Mouse (Mus musculus) intestine, postnatal 0 days (tissue): Measurements from ENCODE around the gene Mks1. TPM values are rescaled to one million over a fixed set of nuclear protein-coding genes. Genes with fewer than 3 reads are reported as not detected.

ENCODE experiments used
- ATAC-seq: fragments of 200-750 bp; cut with Nextera tagmentation; 2 replicates; pipeline ENCODE4 v1.8.0; 2017; ENCODE audit warnings: mild to moderate bottlenecking, moderate TSS enrichment, moderate library complexity
- H3K27ac ChIP-seq: fragments of 300-500 bp; sonication (generic); 2 replicates; pipeline ENCODE4 v1.5.1; 2014; ENCODE audit warnings: mild to moderate bottlenecking, low read depth, low read length, moderate library complexity
- H3K27me3 ChIP-seq: fragments of 300-500 bp; sonication (generic); replicated peaks from 2 replicates; pipeline ENCODE4 v1.6.1; 2014; ENCODE audit warnings: low read length, mixed read lengths; ENCODE audit not compliant: control insufficient read depth, insufficient read depth
- H3K36me3 ChIP-seq: fragments of 300-500 bp; sonication (generic); 2 replicates; pipeline ENCODE4 v1.6.1; 2014; ENCODE audit warnings: mild to moderate bottlenecking, moderate library complexity; ENCODE audit not compliant: control insufficient read depth, insufficient read depth
- H3K4me1 ChIP-seq: fragments of 300-500 bp; sonication (generic); replicated peaks from 2 replicates; pipeline ENCODE4 v1.6.1; 2014; ENCODE audit warnings: antibody characterized with exemption, low read length, mixed read lengths; ENCODE audit not compliant: control insufficient read depth, insufficient read depth
- H3K4me2 ChIP-seq: fragments of 300-500 bp; sonication (generic); replicated peaks from 2 replicates; pipeline ENCODE4 v1.6.1; 2014; ENCODE audit warnings: low read depth, mild to moderate bottlenecking, moderate library complexity
- H3K4me3 ChIP-seq: fragments of 300-500 bp; sonication (generic); 2 replicates; pipeline ENCODE4 v1.5.1; 2014; ENCODE audit warnings: low read depth, low read length
- H3K9ac ChIP-seq: fragments of 300-500 bp; sonication (generic); 2 replicates; pipeline ENCODE4 v1.6.1; 2014; ENCODE audit warnings: mild to moderate bottlenecking, low read depth, low read length
- H3K9me3 ChIP-seq: fragments of 300-500 bp; sonication (generic); 2 replicates; pipeline ENCODE4 v1.6.1; 2016; ENCODE audit warnings: mixed run types; ENCODE audit not compliant: control insufficient read depth
- CTCF ChIP-seq: sonication (generic); IDR thresholded peaks from 2 replicates; pipeline ENCODE4 v1.5.1; 2016; ENCODE audit warnings: low read depth, mild to moderate bottlenecking, control low read depth, antibody characterized with exemption, moderate library complexity
- WGBS: fragments of 180-500 bp; shearing (Covaris S2); extraction: QIAGEN DNeasy Blood & Tissue Kit; methylation state at CpG from one replicate; pipeline ENCODE4 v1.1.7; 2014; 5-methylcytosine and 5-hydroxymethylcytosine counted together
- polyA plus RNA-seq: library from polyadenylated mRNA; unstranded; fragments of >200 nt; fragmentation: Nextera tagmentation; extraction: Ambion mirVana; gene quantifications from 2 replicates; pipeline ENCODE4 v1.2.1, GENCODE M21; 2015

The Mks1 gene
- polyA plus RNA-seq: 2.4 and 2.6 TPM in 2 replicates

DNA sequence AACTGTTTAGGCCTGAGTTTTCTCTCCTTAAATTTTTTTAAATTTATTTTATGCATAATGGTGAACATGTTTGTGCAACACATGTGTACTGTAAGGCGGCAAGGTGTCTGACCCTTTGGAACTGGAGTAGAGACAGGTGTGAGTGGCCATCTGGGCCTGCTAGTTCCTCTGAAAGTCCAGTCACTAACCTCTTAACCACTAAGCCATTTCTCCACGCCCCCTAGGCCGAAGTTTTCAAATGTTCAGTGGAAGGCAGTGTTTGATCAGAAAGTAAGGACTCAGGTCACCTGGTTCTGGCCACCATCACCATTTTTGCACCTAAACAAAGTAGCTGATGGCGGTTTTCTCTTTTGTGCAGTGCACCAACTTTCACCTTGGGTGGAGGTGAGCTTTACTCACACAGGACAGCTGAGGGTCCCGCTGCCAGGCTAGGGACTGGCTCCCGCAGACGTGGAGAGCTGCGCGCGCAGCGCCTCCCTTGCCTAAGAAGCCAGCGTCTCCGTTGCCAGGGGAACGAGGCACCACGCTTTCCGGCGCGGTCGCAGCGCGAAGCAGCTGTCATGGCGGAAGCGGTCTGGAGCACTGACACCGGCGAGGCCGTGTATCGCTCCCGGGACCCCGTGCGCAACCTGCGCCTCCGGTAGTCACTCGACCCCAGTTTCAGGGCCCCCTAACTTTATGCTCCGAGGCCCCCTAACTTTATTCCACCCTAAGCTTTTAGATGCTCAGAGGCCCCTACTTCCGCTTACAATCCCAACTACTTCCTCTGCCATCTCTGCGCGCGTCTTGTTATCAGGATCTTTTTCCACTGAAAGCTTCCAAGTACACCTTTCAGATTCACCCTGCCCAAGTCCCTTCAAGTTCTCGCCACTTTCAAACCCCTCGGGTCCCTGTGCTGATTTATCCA lies at the start of gene Mks1:
Gene Mks1 (plus strand): TSS at position 526 of the 907 bp plus-strand sequence.
- Histone ChIP-seq H3K9ac (peak within 1 kb of the TSS; percentile 53; the same call in 1 of the 2 replicates), H3K9me3 (no peaks in the 10 kb centered on the region), H3K27me3 (no peaks in the 10 kb centered on the region), H3K36me3 (peaks cover 15% of the 10 kb centered on the region), H3K4me3 (peak within 1 kb of the TSS; percentile 70), H3K4me1 (0 out of 2 replicates have a peak, but pooled peaks cover 3% of the 10 kb centered on the region), H3K27ac (peak within 1 kb of the TSS; percentile 28; the same call in 1 of the 2 replicates), H3K4me2 (peak within 1 kb of the TSS; percentile 90)
- no peak for TF ChIP-seq CTCF
- WGBS: 3% methylated on average over 40 of the region's 40 CpGs
- peak; percentile 91 for ATAC-seq

- TF ChIP-seq CTCF: peak; percentile 65
- no peaks in the 10 kb centered on the region for H3K36me3 ChIP-seq
- H3K27me3 ChIP-seq: peaks cover 2% of the 10 kb centered on the region; the same call in 1 of the 2 replicates
- 69% methylated on average over 1 of the region's 1 CpGs for WGBS
- H3K4me1 ChIP-seq: no peaks in the 10 kb centered on the region
- no peaks in the 10 kb centered on the region for H3K9me3 ChIP-seq
- no peak overlapping the region for H3K4me2 ChIP-seq
- no peak overlapping the region for H3K9ac ChIP-seq
- H3K4me3 ChIP-seq: no peak overlapping the region
- no peak for ATAC-seq
- H3K27ac ChIP-seq: no peak overlapping the region
Observed at GRCm38 (mm10) chr11:87805448-87805847, 47.6 kb upstream of the Mks1 start.

- 83% methylated on average over 6 of the region's 6 CpGs for WGBS
- no peak overlapping the region for H3K9ac ChIP-seq
- no peak overlapping the region for H3K27ac ChIP-seq
- no peaks in the 10 kb centered on the region for H3K9me3 ChIP-seq
- no peak for TF ChIP-seq CTCF
- H3K36me3 ChIP-seq: no peaks in the 10 kb centered on the region
- H3K27me3 ChIP-seq: peaks cover under 1% of the 10 kb centered on the region; the same call in 1 of the 2 replicates
- H3K4me2 ChIP-seq: no peak overlapping the region
- no peaks in the 10 kb centered on the region for H3K4me1 ChIP-seq
- no peak for ATAC-seq
- no peak overlapping the region for H3K4me3 ChIP-seq
Observed at GRCm38 (mm10) chr11:87807433-87807832, 45.6 kb upstream of the Mks1 start.

GRCm38 (mm10) chr11:87808236-87808635 lies 44.8 kb upstream of the Mks1 start:
- no peaks in the 10 kb centered on the region for H3K36me3 ChIP-seq
- WGBS: 78% methylated on average over 7 of the region's 7 CpGs
- ATAC-seq: no peak
- H3K27me3 ChIP-seq: no peaks in the 10 kb centered on the region; the same call in 1 of the 2 replicates
- no peak overlapping the region for H3K4me2 ChIP-seq
- no peak overlapping the region for H3K9ac ChIP-seq
- no peaks in the 10 kb centered on the region for H3K4me1 ChIP-seq
- H3K4me3 ChIP-seq: no peak overlapping the region
- no peak for TF ChIP-seq CTCF
- H3K9me3 ChIP-seq: no peaks in the 10 kb centered on the region
- H3K27ac ChIP-seq: no peak overlapping the region

GRCm38 (mm10) chr11:87811396-87811795 lies 41.6 kb upstream of the Mks1 start:
- WGBS: 55% methylated on average over 4 of the region's 4 CpGs
- Histone ChIP-seq H3K4me2 (no peak overlapping the region), H3K4me3 (no peak overlapping the region), H3K4me1 (no peaks in the 10 kb centered on the region), H3K9me3 (no peaks in the 10 kb centered on the region), H3K27me3 (peaks cover 7% of the 10 kb centered on the region; the same call in 1 of the 2 replicates), H3K27ac (no peak overlapping the region), H3K36me3 (no peaks in the 10 kb centered on the region), H3K9ac (no peak overlapping the region)
- no peak for ATAC-seq
- no peak for TF ChIP-seq CTCF

- Histone ChIP-seq H3K36me3 (no peaks in the 10 kb centered on the region), H3K27ac (no peak overlapping the region), H3K4me1 (no peaks in the 10 kb centered on the region), H3K4me2 (no peak overlapping the region), H3K9ac (no peak overlapping the region), H3K9me3 (no peaks in the 10 kb centered on the region), H3K27me3 (peaks cover 10% of the 10 kb centered on the region; the same call in 1 of the 2 replicates), H3K4me3 (no peak overlapping the region)
- 76% methylated on average over 8 of the region's 8 CpGs for WGBS
- no peak for ATAC-seq
- TF ChIP-seq CTCF: no peak
Observed at GRCm38 (mm10) chr11:87814831-87815230, 38.2 kb upstream of the Mks1 start.
